Mouse (Mus musculus): ENCODE measurements around the gene Hist1h4k.
"Not testable (repeated sequence)": the region's sequence is repeated elsewhere in the genome, so short reads cannot be mapped to it uniquely, and the experiment has no call there.

- TF ChIP-seq CTCF (IDR thresholded peaks at IDR 0.05; ENCODE audit: borderline replicate concordance, extremely low read depth, insufficient read depth, insufficient read length); POLR2A (IDR thresholded peaks at IDR 0.05; ENCODE audit: borderline replicate concordance, extremely low read depth, insufficient read depth, insufficient read length, poor library complexity, severe bottlenecking): not testable (repeated sequence)
Measured at GRCm38 (mm10) chr13:21754294-21755001, 4.1 kb upstream of the Hist1h4k start.
